Mouse (Mus musculus) limb, embryonic 14.5 days (tissue): ENCODE results near the gene Naa40. TPM values are rescaled to one million over a fixed set of nuclear protein-coding genes. Genes with fewer than 3 reads are reported as not detected.

Experiments
- ATAC-seq: fragments of 200-750 bp; cut with Nextera tagmentation; 2 replicates; pipeline ENCODE4 v1.8.0; 2017; ENCODE audit warnings: low read depth, moderate number of reproducible peaks, moderate TSS enrichment; ENCODE audit not compliant: low FRiP score
- DNase-seq: peaks from one replicate; pipeline ENCODE4 v3.0.0-alpha.2; 2015; ENCODE audit warnings: low spot score
- H3K27ac ChIP-seq: fragments of 300-500 bp; sonication (generic); replicated peaks from 2 replicates; pipeline ENCODE4 v1.5.1; 2014; ENCODE audit warnings: low read depth, mild to moderate bottlenecking, low read length, moderate library complexity, mixed read lengths
- H3K27me3 ChIP-seq: fragments of 300-500 bp; sonication (generic); 2 replicates; pipeline ENCODE4 v1.6.1; 2014; ENCODE audit warnings: low read length, mixed read lengths; ENCODE audit not compliant: control insufficient read depth, insufficient read depth
- H3K36me3 ChIP-seq: fragments of 300-500 bp; sonication (generic); 2 replicates; pipeline ENCODE4 v1.6.1; 2014; ENCODE audit warnings: mild to moderate bottlenecking, low read length, moderate library complexity, mixed read lengths; ENCODE audit not compliant: control insufficient read depth, insufficient read depth
- H3K4me1 ChIP-seq: fragments of 300-500 bp; sonication (generic); 2 replicates; pipeline ENCODE4 v1.6.1; 2014; ENCODE audit warnings: antibody characterized with exemption, low read length, mixed read lengths; ENCODE audit not compliant: control insufficient read depth, insufficient read depth
- H3K4me2 ChIP-seq: fragments of 300-500 bp; sonication (generic); replicated peaks from 2 replicates; pipeline ENCODE4 v1.6.1; 2014; ENCODE audit warnings: low read depth, mild to moderate bottlenecking, low read length, moderate library complexity; ENCODE audit not compliant: severe bottlenecking
- H3K4me3 ChIP-seq: fragments of 300-500 bp; sonication (generic); replicated peaks from 2 replicates; pipeline ENCODE4 v1.5.1; 2014; ENCODE audit warnings: low read length
- H3K9ac ChIP-seq: fragments of 300-500 bp; sonication (generic); 2 replicates; pipeline ENCODE4 v1.6.1; 2014; ENCODE audit warnings: mild to moderate bottlenecking, low read depth, low read length, moderate library complexity; ENCODE audit not compliant: severe bottlenecking
- H3K9me3 ChIP-seq: fragments of 300-500 bp; sonication (generic); 2 replicates; pipeline ENCODE4 v1.6.1; 2016; ENCODE audit warnings: low read length; ENCODE audit not compliant: control insufficient read depth
- POLR2A ChIP-seq: fragments of 200-500 bp; IDR thresholded peaks from 2 replicates; pipeline ENCODE4 v1.8.0; 2012; ENCODE audit warnings: inconsistent platforms, mild to moderate bottlenecking, moderate library complexity, borderline replicate concordance; ENCODE audit not compliant: insufficient read depth, insufficient read length; ENCODE audit errors: extremely low read depth
- WGBS: fragments of 180-500 bp; shearing (Covaris S2); extraction: QIAGEN DNeasy Blood & Tissue Kit; methylation state at CpG from one replicate; pipeline ENCODE4 v1.1.7; 2014; 5-methylcytosine and 5-hydroxymethylcytosine counted together
- polyA plus RNA-seq, 2 experiments: library from polyadenylated mRNA; depleted of rRNA in 1 of 2; stranded (reverse) in 1 of 2; unstranded in 1 of 2; fragments of >200 nt; fragmentation: Nextera tagmentation in 1 of 2; extraction: Ambion mirVana in 1 of 2; gene quantifications; 2 replicates each; pipeline versions ENCODE4 v1.2.1 to v1.2.3; 2012 to 2014

Gene Naa40
- polyA plus RNA-seq, 2 experiments: 50.1 to 55.9 TPM

DNA sequence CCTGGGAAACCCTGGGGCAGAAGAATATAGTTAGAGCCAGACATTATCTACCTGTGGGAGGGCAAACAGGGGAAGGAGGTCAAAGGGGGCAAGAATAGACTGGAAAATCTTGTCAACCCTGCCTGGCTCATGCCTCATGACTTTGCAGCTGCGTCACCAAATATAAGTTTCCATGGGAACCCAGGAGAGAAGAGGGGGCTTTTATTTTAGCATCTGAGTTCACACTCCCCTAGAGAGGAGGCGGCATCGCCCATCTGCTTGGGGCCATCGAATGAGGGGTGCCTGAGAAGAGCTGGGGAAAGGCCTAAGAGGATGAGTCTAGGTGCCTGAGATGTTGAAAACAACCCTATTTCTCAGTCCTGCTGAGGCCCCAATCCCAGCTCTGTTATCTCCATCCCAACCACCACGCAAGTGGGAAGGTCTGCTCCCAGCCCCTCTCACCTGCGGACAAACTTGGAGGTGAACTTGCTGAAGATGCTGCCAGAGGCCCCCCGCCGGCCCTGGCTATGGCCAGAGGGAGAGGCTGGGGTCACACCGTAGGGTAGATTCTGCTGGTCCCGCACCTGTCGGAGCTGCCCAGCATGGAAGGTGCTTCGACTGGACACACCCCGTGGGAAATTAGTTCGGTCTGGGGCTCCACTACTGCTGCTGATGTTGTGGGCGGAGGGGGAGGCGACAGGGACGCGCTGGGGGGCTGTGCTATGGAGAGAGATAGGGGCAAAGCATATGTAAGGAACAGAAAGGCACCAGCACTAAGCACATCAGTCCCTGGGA, 39.8 kb upstream of the Naa40 start:
- H3K9me3 ChIP-seq: no peaks in the 10 kb centered on the region
- no peak overlapping the region for H3K4me2 ChIP-seq
- H3K4me1 ChIP-seq: peaks cover 10% of the 10 kb centered on the region
- ATAC-seq (no peak), DNase-seq (no peak)
- no peak overlapping the region for H3K27ac ChIP-seq
- TF ChIP-seq POLR2A: no peak
- 87% methylated on average over 18 of the region's 18 CpGs for WGBS
- peaks cover 98% of the 10 kb centered on the region for H3K36me3 ChIP-seq
- no peaks in the 10 kb centered on the region for H3K27me3 ChIP-seq
- H3K4me3 ChIP-seq: no peak overlapping the region
- no peak overlapping the region for H3K9ac ChIP-seq

DNA sequence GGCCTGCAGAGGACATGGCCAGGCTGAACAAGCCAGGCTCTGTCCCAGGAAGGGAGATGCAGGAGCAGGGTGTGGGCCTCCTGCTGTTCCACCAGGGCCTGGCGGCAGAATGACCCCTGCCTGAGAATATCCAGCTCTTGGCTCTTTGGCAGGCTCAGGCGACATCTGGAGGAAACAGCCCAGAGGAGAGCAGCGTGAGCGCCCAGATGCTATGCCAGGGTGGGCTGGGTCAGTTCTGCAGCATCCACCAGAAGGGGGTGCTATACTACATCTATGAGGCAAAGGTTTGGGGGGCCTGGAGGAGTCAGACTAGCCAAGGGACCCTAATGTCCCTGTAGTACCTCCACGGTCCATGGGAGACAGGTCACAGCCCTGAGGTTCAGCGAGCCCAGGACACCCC, 38.1 kb upstream of the Naa40 start:
- H3K4me1 ChIP-seq: peaks cover 21% of the 10 kb centered on the region
- H3K36me3 ChIP-seq: peaks cover 99% of the 10 kb centered on the region
- H3K9me3 ChIP-seq: no peaks in the 10 kb centered on the region
- 21% methylated on average over 6 of the region's 6 CpGs for WGBS
- H3K4me3 ChIP-seq: no peak overlapping the region
- DNase-seq: peak; percentile 75
- peak; percentile 51; the same call in 1 of the 2 replicates for ATAC-seq
- TF ChIP-seq POLR2A: no peak
- H3K4me2 ChIP-seq: no peak overlapping the region
- no peak overlapping the region for H3K27ac ChIP-seq
- no peak overlapping the region for H3K9ac ChIP-seq
- H3K27me3 ChIP-seq: no peaks in the 10 kb centered on the region

DNA sequence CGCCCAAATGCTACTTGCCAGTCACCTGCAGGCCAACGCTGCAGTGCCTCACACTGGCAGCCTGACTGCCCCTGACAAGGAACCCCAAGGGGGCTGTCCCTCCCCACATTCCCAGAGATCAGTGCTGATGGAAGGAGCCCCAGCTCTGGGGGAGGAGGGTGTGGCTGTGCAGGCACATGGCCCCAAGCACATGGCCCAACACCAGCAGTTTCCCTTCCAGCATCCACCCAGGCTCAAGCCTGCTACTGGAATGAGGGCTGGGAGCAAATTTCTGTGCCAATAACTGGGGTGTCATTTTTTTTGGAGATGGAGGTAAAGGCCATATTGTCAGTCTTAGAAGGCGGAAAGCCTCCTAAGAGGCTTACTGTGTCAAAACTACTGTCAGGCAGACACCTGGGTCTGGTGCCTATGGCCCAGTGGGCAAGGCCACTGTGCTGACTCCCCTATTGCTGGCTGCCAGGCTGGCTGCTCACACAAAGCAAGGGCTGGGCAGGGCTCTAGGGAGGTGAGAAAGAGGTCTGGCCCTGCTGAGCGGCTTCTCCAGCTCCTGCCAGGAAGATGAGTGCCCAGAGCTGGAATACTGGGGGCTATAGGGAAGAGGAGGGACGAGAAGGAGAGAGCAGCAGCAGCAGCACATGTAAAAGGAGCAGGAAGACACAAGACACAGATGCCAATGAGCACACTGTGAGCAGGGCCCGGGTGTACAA, 37.4 kb upstream of the Naa40 start:
- no peaks in the 10 kb centered on the region for H3K27me3 ChIP-seq
- no peak overlapping the region; the same call in 1 of the 2 replicates for H3K27ac ChIP-seq
- H3K9ac ChIP-seq: 0 out of 2 replicates have a peak overlapping the region, but pooled peaks have one; percentile 16
- H3K4me2 ChIP-seq: no peak overlapping the region
- ATAC-seq (no peak), DNase-seq (no peak)
- TF ChIP-seq POLR2A: no peak
- 85% methylated on average over 6 of the region's 6 CpGs for WGBS
- no peaks in the 10 kb centered on the region for H3K9me3 ChIP-seq
- H3K4me1 ChIP-seq: peaks cover 21% of the 10 kb centered on the region
- H3K36me3 ChIP-seq: peaks cover 99% of the 10 kb centered on the region
- no peak overlapping the region for H3K4me3 ChIP-seq

DNA sequence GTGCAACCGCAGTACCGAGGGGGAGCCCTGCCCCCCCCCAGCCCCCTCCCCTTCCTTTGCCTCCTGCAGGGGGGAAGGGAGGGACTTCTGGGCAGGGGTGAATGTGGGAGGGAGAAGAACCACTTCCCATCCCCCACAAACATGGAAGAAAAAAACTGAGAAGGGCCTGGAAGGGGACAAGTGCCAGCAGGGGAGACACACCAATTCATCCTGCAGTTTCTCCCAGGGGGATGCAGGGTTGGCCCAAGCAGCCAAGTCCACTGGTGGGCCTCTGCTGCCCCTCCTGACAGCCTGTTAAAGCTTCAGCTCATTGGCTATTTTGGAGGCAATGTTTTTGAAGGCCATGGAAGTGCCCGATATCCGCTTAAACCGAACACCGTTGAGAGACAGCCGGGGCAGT, 35.8 kb upstream of the Naa40 start:
- Histone ChIP-seq H3K27ac (no peak overlapping the region; the same call in 1 of the 2 replicates), H3K4me1 (peaks cover 21% of the 10 kb centered on the region), H3K4me2 (no peak overlapping the region), H3K9me3 (no peaks in the 10 kb centered on the region), H3K9ac (no peak overlapping the region), H3K27me3 (no peaks in the 10 kb centered on the region), H3K36me3 (peaks cover 99% of the 10 kb centered on the region), H3K4me3 (no peak overlapping the region)
- WGBS: 69% methylated on average over 7 of the region's 7 CpGs
- ATAC-seq (no peak), DNase-seq (no peak)
- TF ChIP-seq POLR2A: no peak

DNA sequence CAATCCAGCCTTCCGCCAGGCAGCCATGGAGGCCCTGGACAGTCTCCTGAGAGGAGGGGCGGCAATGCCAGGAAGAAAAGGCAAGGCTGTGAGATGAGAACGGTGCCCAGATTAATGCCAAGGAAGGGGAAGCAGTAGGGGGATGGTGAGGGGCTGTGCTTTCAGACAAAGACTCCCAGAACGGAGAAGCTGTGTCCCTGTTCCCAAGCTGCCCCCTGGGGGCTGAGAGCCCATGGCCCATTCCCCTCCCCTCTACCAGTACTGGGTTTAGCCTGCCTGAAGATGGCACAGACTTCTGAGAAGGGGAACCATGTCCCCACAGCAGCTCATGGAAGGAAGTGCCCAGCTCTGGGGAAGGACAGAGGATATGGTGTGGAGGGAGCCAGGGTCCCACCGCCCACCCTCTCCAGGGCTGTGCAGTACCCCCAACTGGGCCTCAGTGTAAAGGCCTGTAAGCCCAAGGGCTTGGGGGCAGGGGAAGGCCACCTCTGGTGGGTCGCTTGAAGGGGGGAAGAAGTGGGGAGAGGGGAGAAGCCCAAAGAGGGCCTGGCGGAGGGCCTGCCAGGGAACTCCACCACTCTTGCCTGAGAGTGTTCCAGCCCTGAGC, 35.2 kb upstream of the Naa40 start:
- H3K9me3 ChIP-seq: no peaks in the 10 kb centered on the region
- peaks cover 99% of the 10 kb centered on the region for H3K36me3 ChIP-seq
- 56% methylated on average over 7 of the region's 7 CpGs for WGBS
- peak overlapping the region; percentile 48 for H3K27ac ChIP-seq
- H3K4me3 ChIP-seq: no peak overlapping the region
- H3K4me1 ChIP-seq: peaks cover 21% of the 10 kb centered on the region
- DNase-seq: no peak
- no peak for ATAC-seq
- H3K27me3 ChIP-seq: no peaks in the 10 kb centered on the region
- no peak overlapping the region for H3K9ac ChIP-seq
- no peak overlapping the region for H3K4me2 ChIP-seq
- TF ChIP-seq POLR2A: no peak
